Mouse (Mus musculus): ENCODE data around the gene Tmem175.

DNA sequence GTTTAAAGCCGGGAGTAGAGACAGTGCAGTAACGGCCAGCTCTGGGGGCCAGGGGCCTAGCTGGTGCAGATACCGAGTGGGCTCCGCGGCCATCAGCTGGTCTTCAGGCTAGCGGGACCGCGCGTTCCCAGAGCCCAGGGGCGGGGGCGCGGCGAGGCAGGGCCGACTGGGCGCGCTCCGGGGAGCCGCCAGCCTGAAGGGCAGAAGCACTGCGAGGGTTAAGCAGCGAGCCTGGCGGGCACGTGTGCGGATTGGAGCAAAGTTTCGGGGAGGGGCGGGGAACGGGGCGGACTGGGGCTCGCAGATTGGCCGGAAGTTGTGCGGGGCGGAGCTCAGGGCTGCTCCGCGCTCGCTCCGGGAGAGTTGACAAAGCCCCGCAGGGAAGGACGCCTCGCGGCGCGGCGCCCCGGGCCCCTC is 64.3 kb downstream of the Tmem175 start:
- TF ChIP-seq CTCF (IDR thresholded peaks at IDR 0.05; ENCODE audit: control insufficient read depth, insufficient read depth, low read length) (no peak), POLR2A (IDR thresholded peaks at IDR 0.05; ENCODE audit: borderline replicate concordance, control insufficient read depth, low read depth, low read length) (peak; percentile 40; the same call in 1 of the 2 replicates)

Measured in bone marrow, adult 2 months (tissue).